Mouse (Mus musculus) liver, embryonic 11.5 days (tissue): ENCODE results near the gene Kcnn3. TPM values are rescaled to one million over a fixed set of nuclear protein-coding genes. Genes with fewer than 3 reads are reported as not detected.

Source experiments
- ATAC-seq: fragments of 200-750 bp; cut with Nextera tagmentation; replicated peaks from 2 replicates; pipeline ENCODE4 v1.8.0; 2017; ENCODE audit warnings: moderate number of reproducible peaks, mild to moderate bottlenecking, moderate TSS enrichment, moderate library complexity; ENCODE audit not compliant: low FRiP score
- DNase-seq: peaks from one replicate; pipeline ENCODE4 v3.0.0-alpha.2; 2017; ENCODE audit warnings: low spot score
- H3K27ac ChIP-seq: fragments of 300-500 bp; sonication (generic); 2 replicates; pipeline ENCODE4 v1.5.1; 2014; ENCODE audit warnings: mild to moderate bottlenecking, low read depth, low read length, control low read depth
- H3K27me3 ChIP-seq: fragments of 300-500 bp; sonication (generic); replicated peaks from 2 replicates; pipeline ENCODE4 v1.6.1; 2014; ENCODE audit warnings: low read length, mixed read lengths; ENCODE audit not compliant: control insufficient read depth, insufficient read depth
- H3K36me3 ChIP-seq: fragments of 300-500 bp; sonication (generic); 2 replicates; pipeline ENCODE4 v1.6.1; 2014; ENCODE audit warnings: mild to moderate bottlenecking, low read length, moderate library complexity, mixed read lengths; ENCODE audit not compliant: control insufficient read depth, insufficient read depth
- H3K4me1 ChIP-seq: fragments of 300-500 bp; sonication (generic); replicated peaks from 2 replicates; pipeline ENCODE4 v1.6.1; 2014; ENCODE audit warnings: low read length, mixed read lengths; ENCODE audit not compliant: control insufficient read depth, insufficient read depth
- H3K4me2 ChIP-seq: fragments of 300-500 bp; sonication (generic); 2 replicates; pipeline ENCODE4 v1.6.1; 2014; ENCODE audit warnings: mild to moderate bottlenecking, control low read depth, moderate library complexity
- H3K4me3 ChIP-seq: fragments of 300-500 bp; sonication (generic); 2 replicates; pipeline ENCODE4 v1.5.1; 2014; ENCODE audit warnings: low read depth, low read length, control low read depth
- H3K9ac ChIP-seq: fragments of 300-500 bp; sonication (generic); 2 replicates; pipeline ENCODE4 v1.6.1; 2014; ENCODE audit warnings: low read depth, low read length, control low read depth
- H3K9me3 ChIP-seq: fragments of 300-500 bp; sonication (generic); 2 replicates; pipeline ENCODE4 v1.6.1; 2016; ENCODE audit warnings: low read length, inconsistent platforms, mixed read lengths; ENCODE audit not compliant: control insufficient read depth
- WGBS: fragments of 180-500 bp; shearing (Covaris S2); extraction: QIAGEN DNeasy Blood & Tissue Kit; methylation state at CpG from one replicate; pipeline ENCODE4 v1.1.7; 2014; 5-methylcytosine and 5-hydroxymethylcytosine counted together
- polyA plus RNA-seq: library from polyadenylated mRNA; unstranded; fragments of >200 nt; fragmentation: Nextera tagmentation; extraction: Ambion mirVana; gene quantifications from 2 replicates; pipeline ENCODE4 v1.2.1, GENCODE M21; 2014

Kcnn3 gene
- polyA plus RNA-seq, 1 experiment from 2014 or later, result 0.45 TPM

DNA sequence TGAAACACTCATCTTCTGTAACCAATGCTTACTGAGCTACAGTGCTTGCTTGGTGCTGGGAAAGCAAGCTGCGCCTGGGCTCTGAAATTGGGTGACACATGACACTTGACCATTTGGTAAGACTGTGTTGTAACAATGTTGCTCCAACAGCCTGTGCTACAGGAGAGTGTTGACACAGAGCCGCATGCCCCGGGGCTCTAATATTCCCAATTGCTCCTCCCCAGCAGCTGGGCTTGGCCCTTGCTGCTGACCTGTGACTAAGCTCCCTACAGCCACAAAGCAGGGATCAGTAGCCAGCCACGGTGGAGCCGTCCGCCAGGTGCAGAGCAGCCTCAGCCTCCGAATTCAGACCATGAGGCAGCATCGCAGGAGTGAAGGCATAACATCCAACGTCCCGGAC, 58.8 kb downstream of the Kcnn3 start:
- no peak overlapping the region for H3K4me3 ChIP-seq
- no peaks in the 10 kb centered on the region; the same call in 1 of the 2 replicates for H3K4me1 ChIP-seq
- H3K9me3 ChIP-seq, result no peaks in the 10 kb centered on the region
- H3K4me2 ChIP-seq, result no peak overlapping the region
- ATAC-seq, result no peak
- no peak overlapping the region for H3K9ac ChIP-seq
- no peaks in the 10 kb centered on the region for H3K27me3 ChIP-seq
- no peak for DNase-seq
- no peak overlapping the region for H3K27ac ChIP-seq
- no peaks in the 10 kb centered on the region for H3K36me3 ChIP-seq
- WGBS, result 55% methylated on average over 10 of the region's 10 CpGs

- no peak overlapping the region for H3K4me2 ChIP-seq
- no peaks in the 10 kb centered on the region for H3K27me3 ChIP-seq
- H3K4me3 ChIP-seq, result no peak overlapping the region
- no peak overlapping the region for H3K27ac ChIP-seq
- ATAC-seq (no peak), DNase-seq (no peak)
- 61% methylated on average over 4 of the region's 4 CpGs for WGBS
- no peaks in the 10 kb centered on the region for H3K4me1 ChIP-seq
- no peak overlapping the region for H3K9ac ChIP-seq
- H3K9me3 ChIP-seq, result no peaks in the 10 kb centered on the region
- H3K36me3 ChIP-seq, result no peaks in the 10 kb centered on the region
These were observed 64.3 kb downstream of the Kcnn3 start for GRCm38 (mm10) chr3:89584254-89584653.

DNA sequence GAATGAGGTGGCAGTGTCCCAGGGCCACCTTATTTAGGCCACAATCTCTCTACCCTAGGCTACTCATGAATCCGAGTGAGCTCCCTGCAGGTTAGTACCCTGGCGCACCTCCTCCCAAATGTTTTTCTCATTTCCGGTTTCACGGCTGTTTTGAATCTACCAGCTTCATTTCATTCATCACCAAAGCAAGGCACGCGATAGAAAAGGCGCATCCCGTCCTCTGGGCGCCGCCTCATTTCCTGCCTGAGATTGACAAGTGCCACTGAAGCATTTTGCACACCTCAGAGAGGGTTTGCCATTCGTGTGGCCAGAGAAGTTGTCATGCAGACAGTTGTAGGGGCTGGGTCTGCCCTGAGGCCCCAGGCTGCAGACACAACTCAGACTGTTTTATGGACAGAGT, 68.5 kb downstream of the Kcnn3 start:
- DNase-seq (no peak), ATAC-seq (no peak)
- Histone ChIP-seq H3K9ac (no peak overlapping the region), H3K27me3 (no peaks in the 10 kb centered on the region; the same call in 1 of the 2 replicates), H3K9me3 (no peaks in the 10 kb centered on the region), H3K4me1 (no peaks in the 10 kb centered on the region), H3K36me3 (no peaks in the 10 kb centered on the region), H3K4me2 (no peak overlapping the region), H3K27ac (no peak overlapping the region), H3K4me3 (no peak overlapping the region)
- 72% methylated on average over 11 of the region's 11 CpGs for WGBS

- Histone ChIP-seq H3K36me3 (no peaks in the 10 kb centered on the region), H3K27me3 (no peaks in the 10 kb centered on the region; the same call in 1 of the 2 replicates), H3K9me3 (no peaks in the 10 kb centered on the region), H3K9ac (no peak overlapping the region), H3K4me2 (no peak overlapping the region), H3K27ac (no peak overlapping the region), H3K4me1 (no peaks in the 10 kb centered on the region), H3K4me3 (no peak overlapping the region)
- ATAC-seq (no peak), DNase-seq (no peak)
- WGBS, result 53% methylated on average over 3 of the region's 3 CpGs
These were observed 69.4 kb downstream of the Kcnn3 start for GRCm38 (mm10) chr3:89589321-89589720.

- WGBS, result 90% methylated on average over 4 of the region's 4 CpGs
- H3K4me3 ChIP-seq, result no peak overlapping the region
- no peak for ATAC-seq
- H3K4me1 ChIP-seq, result no peaks in the 10 kb centered on the region
- no peaks in the 10 kb centered on the region for H3K9me3 ChIP-seq
- no peaks in the 10 kb centered on the region; the same call in 1 of the 2 replicates for H3K27me3 ChIP-seq
- H3K36me3 ChIP-seq, result no peaks in the 10 kb centered on the region
- H3K27ac ChIP-seq, result no peak overlapping the region
- H3K4me2 ChIP-seq, result no peak overlapping the region
- no peak overlapping the region for H3K9ac ChIP-seq
- DNase-seq, result no peak
These were observed 70.4 kb downstream of the Kcnn3 start for GRCm38 (mm10) chr3:89590386-89590785.

- Histone ChIP-seq H3K27me3 (no peaks in the 10 kb centered on the region; the same call in 1 of the 2 replicates), H3K4me2 (no peak overlapping the region), H3K27ac (no peak overlapping the region), H3K9me3 (no peaks in the 10 kb centered on the region), H3K4me1 (no peaks in the 10 kb centered on the region), H3K4me3 (no peak overlapping the region), H3K9ac (no peak overlapping the region), H3K36me3 (no peaks in the 10 kb centered on the region)
- 78% methylated on average over 3 of the region's 3 CpGs for WGBS
- no peak for DNase-seq
- no peak for ATAC-seq
These were observed 71.5 kb downstream of the Kcnn3 start for GRCm38 (mm10) chr3:89591461-89591860.

DNA sequence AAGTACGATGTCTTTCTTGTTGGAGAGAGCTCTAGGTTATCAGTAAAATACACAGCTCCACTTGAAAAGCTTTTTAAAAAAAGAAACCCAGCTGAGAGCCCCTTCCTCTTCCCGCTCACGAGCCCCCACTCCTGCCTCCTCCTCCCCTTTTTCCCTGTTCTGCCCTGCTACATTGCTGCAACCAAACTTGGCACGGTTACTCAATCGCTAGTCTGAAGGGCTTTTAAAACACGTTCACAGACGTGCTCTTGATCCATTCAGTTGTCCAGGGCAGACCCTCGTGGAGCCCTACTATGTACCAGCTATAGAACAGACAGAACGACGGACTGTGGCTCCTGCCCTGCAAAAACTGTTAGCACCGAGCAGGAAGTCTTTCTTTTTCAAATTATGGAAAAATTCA, 72.8 kb downstream of the Kcnn3 start:
- Histone ChIP-seq H3K36me3 (no peaks in the 10 kb centered on the region), H3K27me3 (no peaks in the 10 kb centered on the region; the same call in 1 of the 2 replicates), H3K27ac (no peak overlapping the region), H3K4me3 (no peak overlapping the region), H3K4me1 (no peaks in the 10 kb centered on the region), H3K4me2 (no peak overlapping the region), H3K9ac (no peak overlapping the region), H3K9me3 (no peaks in the 10 kb centered on the region)
- WGBS, result 51% methylated on average over 11 of the region's 11 CpGs
- DNase-seq (no peak), ATAC-seq (no peak)

DNA sequence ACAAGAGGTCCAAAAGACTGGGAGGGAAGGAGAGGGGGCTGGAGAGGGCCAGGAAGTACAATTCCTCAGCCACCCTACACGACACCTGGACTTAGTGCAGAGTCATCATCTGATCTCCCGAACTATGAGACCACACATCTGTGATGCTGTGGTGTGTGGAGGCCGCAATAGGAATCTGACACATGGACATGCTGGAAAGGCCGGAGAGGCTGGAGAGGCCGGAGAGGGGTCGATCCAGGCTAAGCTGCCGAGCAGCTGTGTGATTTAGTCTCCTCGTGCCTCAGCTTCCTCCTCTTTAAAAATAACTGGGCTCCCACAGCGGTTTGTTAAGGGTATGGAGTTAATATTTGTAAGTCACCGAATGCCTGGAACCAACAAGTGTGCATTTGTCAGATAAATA, 73.6 kb downstream of the Kcnn3 start:
- ATAC-seq, result no peak
- no peaks in the 10 kb centered on the region for H3K36me3 ChIP-seq
- no peaks in the 10 kb centered on the region; the same call in 1 of the 2 replicates for H3K27me3 ChIP-seq
- no peak overlapping the region for H3K9ac ChIP-seq
- H3K27ac ChIP-seq, result no peak overlapping the region
- no peaks in the 10 kb centered on the region for H3K9me3 ChIP-seq
- no peak for DNase-seq
- H3K4me3 ChIP-seq, result no peak overlapping the region
- H3K4me1 ChIP-seq, result no peaks in the 10 kb centered on the region
- no peak overlapping the region for H3K4me2 ChIP-seq
- WGBS, result 66% methylated on average over 10 of the region's 10 CpGs

DNA sequence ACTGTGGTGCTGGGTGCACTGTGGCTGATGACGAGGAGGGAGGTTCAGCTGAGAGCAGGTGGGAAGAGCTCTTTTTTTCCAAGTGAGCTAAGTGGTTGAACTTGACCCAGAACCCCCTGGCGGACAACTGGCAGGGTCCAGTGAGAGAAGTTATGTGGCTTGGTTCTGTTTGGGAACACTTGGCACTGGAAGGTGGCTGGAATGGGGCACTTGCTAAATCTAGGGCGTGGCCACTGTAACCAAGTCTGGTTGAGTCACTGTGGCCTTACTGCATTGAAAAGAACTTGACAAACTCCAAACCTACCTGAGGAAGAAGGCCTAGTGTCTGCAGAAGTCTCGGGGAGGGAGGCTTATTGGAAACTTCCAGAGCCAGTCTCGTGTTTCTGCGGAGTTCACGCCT, 78.4 kb downstream of the Kcnn3 start:
- no peak overlapping the region for H3K4me2 ChIP-seq
- DNase-seq (no peak), ATAC-seq (no peak)
- H3K9ac ChIP-seq, result no peak overlapping the region
- WGBS, result 82% methylated on average over 7 of the region's 7 CpGs
- H3K27ac ChIP-seq, result no peak overlapping the region
- H3K9me3 ChIP-seq, result peaks cover 4% of the 10 kb centered on the region; the same call in 1 of the 2 replicates
- H3K4me3 ChIP-seq, result no peak overlapping the region
- H3K36me3 ChIP-seq, result no peaks in the 10 kb centered on the region
- no peaks in the 10 kb centered on the region for H3K4me1 ChIP-seq
- H3K27me3 ChIP-seq, result peaks cover 2% of the 10 kb centered on the region; the same call in 1 of the 2 replicates
